Mouse (Mus musculus) lung, postnatal 0 days (tissue): ENCODE data around the gene Trappc11.

Experiments
- CTCF ChIP-seq: IDR thresholded peaks from 2 replicates; pipeline ENCODE4 v1.5.1; 2016; ENCODE audit warnings: antibody characterized with exemption, mild to moderate bottlenecking
- EP300 ChIP-seq: IDR thresholded peaks from 2 replicates; pipeline ENCODE4 v1.6.1; 2016; ENCODE audit warnings: antibody characterized with exemption, mild to moderate bottlenecking, control low read depth

DNA sequence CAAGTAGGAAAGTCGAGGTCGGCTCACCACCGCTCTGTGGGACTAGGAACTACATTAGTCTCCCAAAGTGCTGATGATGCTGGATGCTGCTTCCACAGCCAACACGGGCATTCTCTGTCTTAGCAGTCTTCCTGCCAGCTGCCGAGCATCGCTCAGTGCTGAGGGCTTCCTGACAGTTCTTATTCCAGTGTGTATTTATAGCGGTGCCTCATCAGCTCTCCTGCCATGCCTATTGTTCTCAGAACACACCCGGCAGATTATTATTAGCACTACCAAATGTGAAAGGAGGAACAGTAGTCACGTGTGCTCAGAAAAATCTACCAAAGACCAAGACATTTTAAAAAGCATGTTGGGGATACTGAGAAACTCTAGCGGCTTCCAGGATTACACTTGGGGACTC lies 71.6 kb downstream of the Trappc11 start:
- TF ChIP-seq CTCF = no peak
- no peak for TF ChIP-seq EP300
